7 mouse cellular contexts compared by ENCODE assay signal in genomic region chr3:36442426-36442825, GRCm38 (mm10). TPM values are rescaled to one million over a fixed set of nuclear protein-coding genes. Genes with fewer than 3 reads are reported as not detected.
DNase-seq lines count a peak whose midpoint lies in the region; ATAC-seq and TF ChIP-seq lines count a peak whose summit lies in the region.

No protein-coding gene starts in this region.

- no peak overlapping the region for H3K4me2 ChIP-seq in forebrain, embryonic 16.5 days (ENCODE audit: low read length)
- H3K4me2 ChIP-seq in lung, embryonic 16.5 days (ENCODE audit: low read depth, low read length), result no peak overlapping the region

- no peaks in the 10 kb centered on the region for H3K9me3 ChIP-seq in forebrain, embryonic 16.5 days (ENCODE audit: control insufficient read depth, low read length)
- no peaks in the 10 kb centered on the region for H3K9me3 ChIP-seq in lung, embryonic 16.5 days (ENCODE audit: control insufficient read depth, low read length)

- no peak overlapping the region for H3K27ac ChIP-seq in forebrain, embryonic 16.5 days (ENCODE audit: low read length)
- no peak overlapping the region for H3K27ac ChIP-seq in lung, embryonic 16.5 days (ENCODE audit: low read length)

- H3K9ac ChIP-seq in forebrain, embryonic 16.5 days (replicated peaks; ENCODE audit: low read depth, low read length), result no peak overlapping the region
- H3K9ac ChIP-seq in lung, embryonic 16.5 days (ENCODE audit: low read length), result no peak overlapping the region

- H3K27me3 ChIP-seq in forebrain, embryonic 16.5 days (replicated peaks; ENCODE audit: control insufficient read depth, insufficient read depth, low read length), result no peaks in the 10 kb centered on the region
- no peaks in the 10 kb centered on the region for H3K27me3 ChIP-seq in lung, embryonic 16.5 days (ENCODE audit: control insufficient read depth, insufficient read depth, low read depth, low read length)

- DNase-seq in urinary bladder, postnatal 14 days (ENCODE audit: low spot score), result peak; percentile 40
- no peak for DNase-seq in urinary bladder, adult 2 months (ENCODE audit: low spot score)
- peak; percentile 80 for DNase-seq in brain, embryonic 14.5 days (ENCODE audit: low read depth)
- peak; percentile 46 for DNase-seq in kidney, adult 9 months
- peak; percentile 53 for DNase-seq in retina, postnatal 7 days (ENCODE audit: low read depth, low spot score)

- 0% methylated on average over 2 of the region's 2 CpGs for WGBS in forebrain, embryonic 16.5 days
- 2% methylated on average over 2 of the region's 2 CpGs for WGBS in lung, embryonic 16.5 days

- H3K36me3 ChIP-seq in forebrain, embryonic 16.5 days (ENCODE audit: control insufficient read depth, insufficient read depth), result no peaks in the 10 kb centered on the region
- peaks cover 2% of the 10 kb centered on the region; the same call in 1 of the 2 replicates for H3K36me3 ChIP-seq in lung, embryonic 16.5 days (ENCODE audit: control insufficient read depth, insufficient read depth, low read length)

- ATAC-seq in forebrain, embryonic 16.5 days, result peak; percentile 80
- ATAC-seq in lung, embryonic 16.5 days (ENCODE audit: low read depth), result 0 out of 2 replicates have a peak, but pooled peaks have one; percentile 15

- no peak overlapping the region for H3K4me3 ChIP-seq in forebrain, embryonic 16.5 days (replicated peaks; ENCODE audit: low read length)
- H3K4me3 ChIP-seq in lung, embryonic 16.5 days (ENCODE audit: low read length), result no peak overlapping the region

- no peak for TF ChIP-seq POLR2A in brain, embryonic 14.5 days (IDR thresholded peaks at IDR 0.05; ENCODE audit: borderline replicate concordance, extremely low read depth, insufficient read depth, insufficient read length, poor library complexity, severe bottlenecking)

- peak; percentile 69; the same call in 1 of the 2 replicates for TF ChIP-seq CTCF in brain, embryonic 14.5 days (IDR thresholded peaks at IDR 0.05; ENCODE audit: borderline replicate concordance, extremely low read depth, insufficient read depth, insufficient read length)

- H3K4me1 ChIP-seq in forebrain, embryonic 16.5 days (replicated peaks; ENCODE audit: control insufficient read depth, insufficient read depth, low read length), result no peaks in the 10 kb centered on the region
- no peaks in the 10 kb centered on the region for H3K4me1 ChIP-seq in lung, embryonic 16.5 days (replicated peaks; ENCODE audit: control insufficient read depth, insufficient read depth, low read length)

RNA-seq across cellular contexts. Expression of gene Anxa5, which starts 33.3 kb away (rescaled TPM):
- polyA plus RNA-seq in urinary bladder, adult 2 months (2012; rRNA removed), result 329 and 343 TPM in 2 replicates
- polyA plus RNA-seq in brain, embryonic 14.5 days (2012; rRNA removed), result 52.4 and 66.1 TPM in 2 replicates
- 54.3 and 72.7 TPM in 2 replicates for polyA plus RNA-seq in forebrain, embryonic 16.5 days (2015; fragmentation: Nextera tagmentation; extraction: Ambion mirVana)
- 424 and 464 TPM in 2 replicates for polyA plus RNA-seq in lung, embryonic 16.5 days (2015; fragmentation: Nextera tagmentation; extraction: Ambion mirVana)

RNA-seq across cellular contexts. Expression of gene 1810062G17Rik, which starts 33.3 kb away (rescaled TPM):
- polyA plus RNA-seq in urinary bladder, adult 2 months (2012; rRNA removed), result 2.6 and 3.4 TPM in 2 replicates
- 0.33 and 0.37 TPM in 2 replicates for polyA plus RNA-seq in brain, embryonic 14.5 days (2012; rRNA removed)
- 0.27 TPM in 1 of 2 replicates, not detected in the other for polyA plus RNA-seq in forebrain, embryonic 16.5 days (2015; fragmentation: Nextera tagmentation; extraction: Ambion mirVana)
- polyA plus RNA-seq in lung, embryonic 16.5 days (2015; fragmentation: Nextera tagmentation; extraction: Ambion mirVana), result 3.6 and 3.9 TPM in 2 replicates
